Mouse (Mus musculus) midbrain, embryonic 16.5 days (tissue): ENCODE results near the gene Kcnj4. TPM values are rescaled to one million over a fixed set of nuclear protein-coding genes. Genes with fewer than 3 reads are reported as not detected.

Experiments used
- ATAC-seq: fragments of 200-750 bp; cut with Nextera tagmentation; 2 replicates; pipeline ENCODE4 v1.8.0; 2017; ENCODE audit warnings: moderate TSS enrichment
- H3K27ac ChIP-seq: fragments of 300-500 bp; sonication (generic); 2 replicates; pipeline ENCODE4 v1.5.1; 2014; ENCODE audit warnings: mild to moderate bottlenecking, low read length, mixed read lengths
- H3K27me3 ChIP-seq: fragments of 300-500 bp; sonication (generic); 2 replicates; pipeline ENCODE4 v1.6.1; 2014; ENCODE audit warnings: low read depth, low read length, mixed read lengths; ENCODE audit not compliant: control insufficient read depth, insufficient read depth
- H3K36me3 ChIP-seq: fragments of 300-500 bp; sonication (generic); 2 replicates; pipeline ENCODE4 v1.6.1; 2014; ENCODE audit warnings: mild to moderate bottlenecking, low read length, moderate library complexity, mixed read lengths; ENCODE audit not compliant: control insufficient read depth, insufficient read depth
- H3K4me1 ChIP-seq: fragments of 300-500 bp; sonication (generic); 2 replicates; pipeline ENCODE4 v1.6.1; 2014; ENCODE audit warnings: mild to moderate bottlenecking, low read length, mixed read lengths; ENCODE audit not compliant: control insufficient read depth, insufficient read depth
- H3K4me2 ChIP-seq: fragments of 300-500 bp; sonication (generic); 2 replicates; pipeline ENCODE4 v1.6.1; 2014; ENCODE audit warnings: mild to moderate bottlenecking, low read length, mixed read lengths
- H3K4me3 ChIP-seq: fragments of 300-500 bp; sonication (generic); 2 replicates; pipeline ENCODE4 v1.5.1; 2014; ENCODE audit warnings: low read depth, mild to moderate bottlenecking, low read length, moderate library complexity, mixed read lengths
- H3K9ac ChIP-seq: fragments of 300-500 bp; sonication (generic); 2 replicates; pipeline ENCODE4 v1.6.1; 2014; ENCODE audit warnings: low read depth, low read length, mixed read lengths
- H3K9me3 ChIP-seq: fragments of 300-500 bp; sonication (generic); replicated peaks from 2 replicates; pipeline ENCODE4 v1.6.1; 2014; ENCODE audit warnings: mild to moderate bottlenecking, low read length, mixed read lengths; ENCODE audit not compliant: control insufficient read depth, poor library complexity, severe bottlenecking
- WGBS: fragments of 180-500 bp; shearing (Covaris S2); extraction: QIAGEN DNeasy Blood & Tissue Kit; methylation state at CpG from one replicate; pipeline ENCODE4 v1.1.7; 2014; 5-methylcytosine and 5-hydroxymethylcytosine counted together
- polyA plus RNA-seq: library from polyadenylated mRNA; unstranded; fragments of >200 nt; fragmentation: Nextera tagmentation; extraction: Ambion mirVana; gene quantifications from 2 replicates; pipeline ENCODE4 v1.2.1, GENCODE M21; 2015

Kcnj4 gene
- polyA plus RNA-seq, 1 experiment from 2014 or later = not detected

DNA sequence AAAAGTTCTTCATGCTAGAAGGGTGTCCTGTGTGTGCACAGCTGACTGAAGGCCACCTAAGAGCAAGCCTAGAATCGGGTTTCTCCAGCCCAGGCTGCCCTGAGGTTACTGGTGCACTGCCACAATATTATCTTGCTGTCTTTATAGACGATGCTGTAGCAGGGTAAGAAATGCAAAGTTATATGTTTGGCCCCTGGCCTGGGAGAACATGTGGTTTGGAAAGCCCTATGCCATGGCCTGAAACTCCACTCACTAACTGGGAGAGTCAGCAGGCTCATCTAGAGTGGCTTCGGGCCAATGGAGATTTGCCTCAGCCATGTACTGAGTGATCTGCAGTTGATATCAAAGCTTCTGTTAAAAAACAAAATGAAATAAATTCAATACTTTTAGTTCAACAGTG, 28.8 kb upstream of the Kcnj4 start:
- Histone ChIP-seq H3K4me1 (no peaks in the 10 kb centered on the region), H3K36me3 (peaks cover 79% of the 10 kb centered on the region), H3K9ac (no peak overlapping the region), H3K27me3 (no peaks in the 10 kb centered on the region), H3K27ac (no peak overlapping the region), H3K4me3 (no peak overlapping the region), H3K4me2 (no peak overlapping the region), H3K9me3 (no peaks in the 10 kb centered on the region)
- WGBS = 96% methylated on average over 3 of the region's 3 CpGs
- no peak for ATAC-seq

DNA sequence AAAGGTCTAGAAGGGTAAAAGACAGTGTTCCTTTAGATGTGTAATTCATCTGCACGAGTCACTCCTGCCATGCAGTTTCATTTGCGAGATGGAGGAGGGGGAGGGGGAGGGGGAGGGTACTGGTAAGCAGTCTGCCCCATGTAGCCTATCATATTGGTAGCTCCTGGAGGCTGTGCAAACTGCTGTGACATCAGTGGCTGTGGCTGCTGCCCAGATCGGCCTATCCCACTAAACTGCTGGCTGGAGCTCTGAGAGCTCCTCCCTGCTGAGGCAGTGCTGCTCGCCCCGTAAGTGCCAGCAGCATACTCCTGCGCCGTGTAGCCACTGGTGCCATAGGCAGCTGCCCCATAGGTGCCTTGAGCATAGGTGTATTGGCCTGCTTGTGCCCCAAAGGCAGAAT, 24.9 kb upstream of the Kcnj4 start:
- Histone ChIP-seq H3K4me3 (no peak overlapping the region), H3K27ac (no peak overlapping the region), H3K9ac (no peak overlapping the region), H3K4me2 (no peak overlapping the region), H3K4me1 (no peaks in the 10 kb centered on the region), H3K9me3 (no peaks in the 10 kb centered on the region), H3K27me3 (no peaks in the 10 kb centered on the region), H3K36me3 (peaks cover 56% of the 10 kb centered on the region)
- ATAC-seq = no peak
- WGBS = 81% methylated on average over 7 of the region's 7 CpGs

GRCm38 (mm10) chr15:79527991-79528639, 23.1 kb upstream of the Kcnj4 start:
- Histone ChIP-seq H3K9me3 (no peaks in the 10 kb centered on the region), H3K36me3 (peaks cover 40% of the 10 kb centered on the region), H3K27me3 (no peaks in the 10 kb centered on the region), H3K27ac (no peak overlapping the region), H3K9ac (no peak overlapping the region), H3K4me2 (no peak overlapping the region), H3K4me1 (no peaks in the 10 kb centered on the region), H3K4me3 (no peak overlapping the region)
- WGBS = 84% methylated on average over 5 of the region's 5 CpGs
- no peak for ATAC-seq

GRCm38 (mm10) chr15:79527192-79527591, 22.2 kb upstream of the Kcnj4 start:
- no peak overlapping the region for H3K4me2 ChIP-seq
- no peaks in the 10 kb centered on the region for H3K9me3 ChIP-seq
- no peaks in the 10 kb centered on the region for H3K4me1 ChIP-seq
- H3K36me3 ChIP-seq = peaks cover 35% of the 10 kb centered on the region
- ATAC-seq = no peak
- 77% methylated on average over 4 of the region's 4 CpGs for WGBS
- H3K4me3 ChIP-seq = no peak overlapping the region
- no peak overlapping the region for H3K27ac ChIP-seq
- no peak overlapping the region for H3K9ac ChIP-seq
- no peaks in the 10 kb centered on the region for H3K27me3 ChIP-seq

DNA sequence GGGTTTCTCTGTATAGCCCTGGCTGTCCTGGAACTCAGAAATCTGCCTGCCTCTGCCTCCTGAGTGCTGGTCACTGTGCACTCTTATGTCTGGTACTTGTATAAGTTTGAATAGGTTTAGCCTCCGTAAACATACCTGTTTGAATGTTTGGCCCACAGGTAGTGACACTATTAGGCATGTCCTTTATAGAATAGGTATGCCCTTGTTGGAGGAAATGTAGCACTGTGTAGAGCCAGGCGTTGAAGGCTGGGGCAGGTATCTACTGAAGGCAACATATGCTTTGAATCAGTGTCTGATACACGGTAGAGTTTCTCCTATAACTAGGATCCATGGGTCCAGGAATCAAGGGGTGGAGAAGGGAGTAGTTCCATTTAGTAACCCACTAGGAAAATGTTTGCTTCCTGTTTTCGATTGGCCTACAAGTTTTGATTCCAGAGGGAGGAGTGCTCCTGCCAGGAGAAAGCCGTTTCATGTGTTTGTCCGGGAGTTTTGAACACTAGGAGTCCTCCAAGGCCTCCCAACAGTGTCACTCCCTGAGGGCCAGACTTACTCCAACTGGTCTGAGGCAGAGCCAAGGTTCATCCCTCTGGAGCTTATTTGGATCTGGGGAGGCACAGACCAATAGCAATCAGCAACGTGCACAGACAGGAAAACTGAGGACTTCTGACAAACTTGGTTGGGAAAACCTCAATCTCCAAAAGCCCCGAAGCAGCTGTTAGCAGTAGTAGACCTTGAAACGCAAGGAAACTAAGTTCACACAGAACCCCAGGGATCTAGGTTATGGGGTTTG, 21.1 kb upstream of the Kcnj4 start:
- no peak for ATAC-seq
- no peak overlapping the region for H3K27ac ChIP-seq
- H3K36me3 ChIP-seq = peaks cover 27% of the 10 kb centered on the region
- WGBS = 65% methylated on average over 9 of the region's 9 CpGs
- H3K9ac ChIP-seq = no peak overlapping the region
- no peak overlapping the region for H3K4me2 ChIP-seq
- H3K4me3 ChIP-seq = no peak overlapping the region
- H3K9me3 ChIP-seq = no peaks in the 10 kb centered on the region
- H3K4me1 ChIP-seq = no peaks in the 10 kb centered on the region
- H3K27me3 ChIP-seq = no peaks in the 10 kb centered on the region

DNA sequence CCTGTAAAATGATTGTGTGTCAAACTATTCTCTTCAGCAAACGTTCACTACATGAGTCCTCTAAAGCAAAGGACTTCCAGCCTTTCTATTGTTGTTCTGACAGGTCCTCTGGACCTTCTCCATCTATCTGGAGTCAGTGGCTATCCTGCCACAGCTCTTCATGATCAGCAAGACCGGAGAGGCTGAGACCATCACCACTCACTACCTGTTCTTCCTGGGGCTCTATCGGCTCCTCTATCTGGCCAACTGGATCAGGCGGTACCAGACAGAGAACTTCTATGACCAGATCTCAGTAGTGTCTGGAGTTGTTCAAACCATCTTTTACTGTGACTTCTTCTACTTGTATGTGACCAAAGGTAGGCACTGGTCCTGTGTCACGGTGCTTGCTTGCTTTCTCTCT, 20.5 kb upstream of the Kcnj4 start:
- H3K36me3 ChIP-seq = peaks cover 25% of the 10 kb centered on the region
- H3K4me2 ChIP-seq = no peak overlapping the region
- H3K4me1 ChIP-seq = no peaks in the 10 kb centered on the region
- no peaks in the 10 kb centered on the region for H3K9me3 ChIP-seq
- ATAC-seq = no peak
- no peak overlapping the region for H3K27ac ChIP-seq
- no peak overlapping the region for H3K4me3 ChIP-seq
- no peaks in the 10 kb centered on the region for H3K27me3 ChIP-seq
- no peak overlapping the region for H3K9ac ChIP-seq
- WGBS = 91% methylated on average over 5 of the region's 5 CpGs

- 51% methylated on average over 15 of the region's 16 CpGs for WGBS
- ATAC-seq = no peak
- H3K36me3 ChIP-seq = no peaks in the 10 kb centered on the region
These were observed 14.6 kb upstream of the Kcnj4 start for GRCm38 (mm10) chr15:79519400-79520220.

GRCm38 (mm10) chr15:79518571-79518970, 13.5 kb upstream of the Kcnj4 start:
- Histone ChIP-seq H3K27me3 (peaks cover 32% of the 10 kb centered on the region), H3K4me2 (no peak overlapping the region), H3K9ac (no peak overlapping the region), H3K27ac (no peak overlapping the region), H3K4me3 (no peak overlapping the region), H3K9me3 (no peaks in the 10 kb centered on the region), H3K36me3 (no peaks in the 10 kb centered on the region), H3K4me1 (peaks cover 10% of the 10 kb centered on the region; the same call in 1 of the 2 replicates)
- ATAC-seq = no peak
- WGBS = 83% methylated on average over 3 of the region's 3 CpGs

More at GRCm38 (mm10) chr15:79519400-79520220, 14.6 kb upstream of the Kcnj4 start:
- Histone ChIP-seq H3K27ac (no peak overlapping the region), H3K9me3 (no peaks in the 10 kb centered on the region), H3K9ac (no peak overlapping the region), H3K27me3 (peaks cover 21% of the 10 kb centered on the region), H3K4me3 (no peak overlapping the region), H3K4me2 (no peak overlapping the region), H3K4me1 (peaks cover 10% of the 10 kb centered on the region; the same call in 1 of the 2 replicates)
